8 mouse cellular contexts compared by ENCODE assay signal in the genomic region with DNA sequence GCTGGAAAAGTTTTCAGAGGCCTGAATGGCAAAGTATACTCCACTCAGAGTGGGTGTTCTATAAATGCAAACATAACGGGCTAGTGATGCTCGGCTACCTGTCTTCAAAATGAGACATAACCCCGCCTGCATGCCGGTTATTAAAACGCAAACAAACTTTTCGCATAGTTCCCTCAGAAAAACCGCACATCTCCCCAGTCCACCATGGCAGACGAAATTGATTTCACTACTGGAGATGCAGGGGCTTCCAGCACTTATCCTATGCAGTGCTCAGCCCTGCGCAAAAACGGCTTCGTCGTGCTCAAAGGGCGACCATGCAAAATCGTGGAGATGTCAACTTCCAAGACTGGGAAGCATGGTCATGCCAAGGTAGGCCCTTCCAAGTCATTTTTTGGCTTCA. TPM values are rescaled to one million over a fixed set of nuclear protein-coding genes. Genes with fewer than 3 reads are reported as not detected.
DNase-seq lines count a peak whose midpoint lies in the region; ATAC-seq and TF ChIP-seq lines count a peak whose summit lies in the region.

No protein-coding gene starts in this region.

- ATAC-seq in heart, embryonic 11.5 days (replicated peaks; ENCODE audit: insufficient number of reproducible peaks, low FRiP score, low TSS enrichment) = no peak
- no peak for ATAC-seq in hindbrain, embryonic 11.5 days (ENCODE audit: low FRiP score)
- no peak for ATAC-seq in midbrain, embryonic 11.5 days (ENCODE audit: low FRiP score)

- no peak for DNase-seq in heart, postnatal 25 days (ENCODE audit: low spot score)
- DNase-seq in hindbrain, embryonic 11.5 days (ENCODE audit: low spot score) = peak; percentile 30
- no peak for DNase-seq in midbrain, embryonic 11.5 days (ENCODE audit: low spot score, missing footprints)
- no peak for DNase-seq in thymus, adult 18-20 months
- DNase-seq in right cerebral cortex, postnatal 4 days = no peak
- no peak for DNase-seq in urinary bladder, postnatal 14 days (ENCODE audit: low spot score)

- TF ChIP-seq POLR2A in bone marrow, adult 2 months (IDR thresholded peaks at IDR 0.05; ENCODE audit: borderline replicate concordance, control insufficient read depth, low read depth, low read length) = no peak

- peak overlapping the region; percentile 59 for H3K4me3 ChIP-seq in heart, embryonic 11.5 days (ENCODE audit: low read depth, low read length)
- peak overlapping the region; percentile 62 for H3K4me3 ChIP-seq in bone marrow, adult 2 months (replicated peaks; ENCODE audit: control insufficient read depth, low read depth, low read length)
- H3K4me3 ChIP-seq in hindbrain, embryonic 11.5 days (ENCODE audit: low read depth, low read length) = peak overlapping the region; percentile 79
- peak overlapping the region; percentile 71 for H3K4me3 ChIP-seq in midbrain, embryonic 11.5 days (ENCODE audit: low read depth, low read length)

- TF ChIP-seq CTCF in bone marrow, adult 2 months (IDR thresholded peaks at IDR 0.05; ENCODE audit: control insufficient read depth, insufficient read depth, low read length) = no peak

- H3K27me3 ChIP-seq in heart, embryonic 11.5 days (ENCODE audit: control insufficient read depth, insufficient read depth, low read length) = no peaks in the 10 kb centered on the region
- 0 out of 2 replicates have a peak, but pooled peaks cover 2% of the 10 kb centered on the region for H3K27me3 ChIP-seq in hindbrain, embryonic 11.5 days (ENCODE audit: control insufficient read depth, insufficient read depth, low read length)
- peaks cover 7% of the 10 kb centered on the region for H3K27me3 ChIP-seq in midbrain, embryonic 11.5 days (ENCODE audit: control insufficient read depth, insufficient read depth, low read length)

- H3K36me3 ChIP-seq in heart, embryonic 11.5 days (ENCODE audit: control insufficient read depth, insufficient read depth, low read length) = no peaks in the 10 kb centered on the region
- no peaks in the 10 kb centered on the region for H3K36me3 ChIP-seq in hindbrain, embryonic 11.5 days (ENCODE audit: control insufficient read depth, insufficient read depth, low read length)
- no peaks in the 10 kb centered on the region for H3K36me3 ChIP-seq in midbrain, embryonic 11.5 days (ENCODE audit: control insufficient read depth, insufficient read depth, low read length)

- H3K27ac ChIP-seq in heart, embryonic 11.5 days (ENCODE audit: low read depth, low read length) = no peak overlapping the region
- H3K27ac ChIP-seq in bone marrow, adult 2 months (ENCODE audit: control insufficient read depth, insufficient read depth, low read depth, low read length, poor library complexity) = no peak overlapping the region
- no peak overlapping the region for H3K27ac ChIP-seq in hindbrain, embryonic 11.5 days (ENCODE audit: low read depth, low read length)
- no peak overlapping the region for H3K27ac ChIP-seq in midbrain, embryonic 11.5 days (ENCODE audit: low read depth, low read length)

- 20% methylated on average over 14 of the region's 14 CpGs for WGBS in heart, embryonic 11.5 days (ENCODE audit: insufficient replicate concordance)
- 33% methylated on average over 14 of the region's 14 CpGs for WGBS in bone marrow, adult 2 months
- 23% methylated on average over 14 of the region's 14 CpGs for WGBS in hindbrain, embryonic 11.5 days
- WGBS in midbrain, embryonic 11.5 days = 20% methylated on average over 14 of the region's 14 CpGs

- intact Hi-C loops in heart, postnatal 25 days (cut with DNase I) = no loop called here

- H3K9ac ChIP-seq in heart, embryonic 11.5 days (ENCODE audit: low read depth, low read length) = peak overlapping the region; percentile 74
- H3K9ac ChIP-seq in hindbrain, embryonic 11.5 days (ENCODE audit: low read depth, low read length) = peak overlapping the region; percentile 74
- H3K9ac ChIP-seq in midbrain, embryonic 11.5 days (ENCODE audit: low read length) = peak overlapping the region; percentile 80

- no peaks in the 10 kb centered on the region for H3K4me1 ChIP-seq in heart, embryonic 11.5 days (ENCODE audit: control insufficient read depth, insufficient read depth, low read length)
- H3K4me1 ChIP-seq in bone marrow, adult 2 months (ENCODE audit: control insufficient read depth, insufficient read depth, low read length) = peaks cover 1% of the 10 kb centered on the region; the same call in 1 of the 2 replicates
- no peaks in the 10 kb centered on the region for H3K4me1 ChIP-seq in hindbrain, embryonic 11.5 days (replicated peaks; ENCODE audit: control insufficient read depth, insufficient read depth, low read length)
- peaks cover 4% of the 10 kb centered on the region; the same call in 1 of the 2 replicates for H3K4me1 ChIP-seq in midbrain, embryonic 11.5 days (ENCODE audit: control insufficient read depth, insufficient read depth, low read length)

- H3K4me2 ChIP-seq in heart, embryonic 11.5 days = peak overlapping the region; percentile 79
- peak overlapping the region; percentile 98 for H3K4me2 ChIP-seq in hindbrain, embryonic 11.5 days (replicated peaks; ENCODE audit: low read depth, low read length)
- H3K4me2 ChIP-seq in midbrain, embryonic 11.5 days = peak overlapping the region; percentile 99

- no peaks in the 10 kb centered on the region for H3K9me3 ChIP-seq in heart, embryonic 11.5 days (replicated peaks; ENCODE audit: control insufficient read depth, low read length)
- no peaks in the 10 kb centered on the region for H3K9me3 ChIP-seq in hindbrain, embryonic 11.5 days (ENCODE audit: control insufficient read depth, low read length)
- H3K9me3 ChIP-seq in midbrain, embryonic 11.5 days (ENCODE audit: control insufficient read depth, low read length) = no peaks in the 10 kb centered on the region; the same call in 1 of the 2 replicates

RNA-seq across cellular contexts. Expression of a gene that starts 0.8 kb away (rescaled TPM):
- 14.1 and 19.3 TPM in 2 replicates for polyA plus RNA-seq in heart, embryonic 11.5 days (2014; fragmentation: Nextera tagmentation; extraction: Ambion mirVana)
- total RNA-seq in heart, postnatal 25 days (2021) = 1 to 10 TPM in 1 of 2 experiments, under 1 TPM in 1; 0.95 to 1.2 TPM
- polyA plus RNA-seq in bone marrow, adult 2 months (2011; ENCODE audit: insufficient read depth, insufficient read length, low replicate concordance, missing spikeins) = 1.5 and 4.0 TPM in 2 replicates
- polyA plus RNA-seq in hindbrain, embryonic 11.5 days (2014; fragmentation: Nextera tagmentation; extraction: Ambion mirVana) = 18.2 and 23.2 TPM in 2 replicates
- 18.0 and 20.7 TPM in 2 replicates for polyA plus RNA-seq in midbrain, embryonic 11.5 days (2014; fragmentation: Nextera tagmentation; extraction: Ambion mirVana)

RNA-seq across cellular contexts. Expression of a gene that starts 23.4 kb away (rescaled TPM):
- 319 and 326 TPM in 2 replicates for polyA plus RNA-seq in heart, embryonic 11.5 days (2014; fragmentation: Nextera tagmentation; extraction: Ambion mirVana)
- total RNA-seq in heart, postnatal 25 days (2021) = 10 to 100 TPM; 91.5 to 95.1 TPM
- 209 and 315 TPM in 2 replicates for polyA plus RNA-seq in bone marrow, adult 2 months (2011; ENCODE audit: insufficient read depth, insufficient read length, low replicate concordance, missing spikeins)
- 352 and 369 TPM in 2 replicates for polyA plus RNA-seq in hindbrain, embryonic 11.5 days (2014; fragmentation: Nextera tagmentation; extraction: Ambion mirVana)
- polyA plus RNA-seq in midbrain, embryonic 11.5 days (2014; fragmentation: Nextera tagmentation; extraction: Ambion mirVana) = 389 and 419 TPM in 2 replicates
